Mouse (Mus musculus): ENCODE results near the gene Hif3a. TPM values are rescaled to one million over a fixed set of nuclear protein-coding genes. Genes with fewer than 3 reads are reported as not detected.
A peak's percentile ranks its signal among the peaks of the same experiment; 100 is the strongest.

Hif3a gene
- total and polyA plus RNA-seq, 2 experiments from 2014 or later: 3.4 to 22.1 TPM

- H3K4me3 ChIP-seq (ENCODE audit: low read length): no peak overlapping the region
- peaks cover 13% of the 10 kb centered on the region; the same call in 1 of the 2 replicates for H3K4me1 ChIP-seq (ENCODE audit: insufficient read depth, low read length)
- no peak overlapping the region for H3K9ac ChIP-seq (replicated peaks; ENCODE audit: low read length)
- ATAC-seq (peak; percentile 86), DNase-seq (ENCODE audit: low spot score) (peak; percentile 91)
- 18% methylated on average over 1 of the region's 1 CpGs for WGBS
- H3K27ac ChIP-seq: peak overlapping the region; percentile 66
- no peaks in the 10 kb centered on the region for H3K27me3 ChIP-seq (ENCODE audit: insufficient read depth, low read length)
- H3K4me2 ChIP-seq (ENCODE audit: low read depth, low read length): no peak overlapping the region
- TF ChIP-seq CTCF (IDR thresholded peaks at IDR 0.05; ENCODE audit: low read depth): no peak
- no peaks in the 10 kb centered on the region for H3K9me3 ChIP-seq (ENCODE audit: low read length)
- H3K36me3 ChIP-seq (ENCODE audit: insufficient read depth, low read length): peaks cover 46% of the 10 kb centered on the region
Observed at GRCm38 (mm10) chr7:17017036-17017435, 45.2 kb downstream of the Hif3a start.

DNA sequence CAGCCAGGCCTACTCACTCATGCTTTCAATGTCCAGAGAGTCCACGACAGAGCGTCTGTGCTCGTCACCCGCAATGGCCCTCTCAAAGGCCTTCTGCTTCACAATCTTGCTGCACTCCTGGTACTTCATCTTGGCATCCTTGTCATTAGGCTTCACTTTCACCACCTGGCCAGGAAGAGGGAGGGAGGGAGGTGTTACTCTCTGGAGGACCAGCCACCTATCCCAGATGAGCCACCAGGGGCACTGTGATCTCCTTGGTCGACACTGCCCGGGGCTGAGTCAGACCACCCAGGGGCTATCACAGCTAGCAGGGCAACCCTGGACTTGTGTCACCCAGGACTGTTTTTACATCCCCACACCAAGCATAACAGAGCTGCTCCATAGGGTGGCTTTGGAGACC, 46.8 kb downstream of the Hif3a start:
- WGBS: 74% methylated on average over 6 of the region's 6 CpGs
- TF ChIP-seq CTCF (IDR thresholded peaks at IDR 0.05; ENCODE audit: low read depth): peak; percentile 42

DNA sequence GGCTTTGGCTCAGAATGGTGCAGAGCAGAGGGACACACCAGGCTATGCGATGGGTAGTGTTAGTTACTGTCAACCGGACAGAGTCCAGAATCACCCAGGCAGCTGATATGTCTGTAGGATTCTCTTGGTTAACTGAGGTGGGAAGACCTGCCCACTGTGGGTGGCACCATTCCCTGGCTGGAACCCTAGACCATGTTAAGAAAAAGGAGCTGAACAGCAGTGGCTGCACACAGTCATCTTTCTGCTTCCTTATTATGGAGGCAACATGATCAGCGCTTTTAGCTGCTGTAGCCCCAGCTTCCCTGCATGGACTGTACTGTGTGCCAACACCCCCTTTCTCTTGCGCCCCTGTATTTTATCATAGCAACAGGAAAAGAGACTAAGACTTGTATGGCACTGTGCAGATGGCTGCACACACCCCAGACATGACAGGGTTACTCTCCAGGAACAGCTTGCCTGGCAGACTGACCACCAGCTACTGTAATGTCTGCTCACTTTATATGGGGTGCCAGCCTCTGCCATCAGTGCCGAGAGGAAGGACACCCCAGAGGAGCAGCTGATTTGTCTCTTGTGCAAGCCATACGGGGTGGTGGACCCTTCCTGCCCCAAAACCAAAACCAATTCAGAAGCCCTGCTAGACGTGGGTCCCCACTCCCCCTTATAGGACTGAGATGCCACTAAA, 50.2 kb downstream of the Hif3a start:
- no peaks in the 10 kb centered on the region for H3K9me3 ChIP-seq (ENCODE audit: low read length)
- H3K4me3 ChIP-seq (ENCODE audit: low read length): no peak overlapping the region
- WGBS: 84% methylated on average over 7 of the region's 7 CpGs
- H3K4me1 ChIP-seq (ENCODE audit: insufficient read depth, low read length): peaks cover 6% of the 10 kb centered on the region; the same call in 1 of the 2 replicates
- H3K36me3 ChIP-seq (ENCODE audit: insufficient read depth, low read length): peaks cover 55% of the 10 kb centered on the region; the same call in 1 of the 2 replicates
- no peak for ATAC-seq
- no peak for TF ChIP-seq CTCF (IDR thresholded peaks at IDR 0.05; ENCODE audit: low read depth)
- no peak overlapping the region for H3K4me2 ChIP-seq (ENCODE audit: low read depth, low read length)
- DNase-seq (ENCODE audit: low spot score): no peak
- H3K27me3 ChIP-seq (ENCODE audit: insufficient read depth, low read length): no peaks in the 10 kb centered on the region
- no peak overlapping the region for H3K27ac ChIP-seq
- no peak overlapping the region for H3K9ac ChIP-seq (replicated peaks; ENCODE audit: low read length)

More for the DNA sequence above, 46.8 kb downstream of the Hif3a start:
- H3K9me3 ChIP-seq (ENCODE audit: low read length): no peaks in the 10 kb centered on the region
- no peaks in the 10 kb centered on the region for H3K27me3 ChIP-seq (ENCODE audit: insufficient read depth, low read length)
- peaks cover 33% of the 10 kb centered on the region for H3K36me3 ChIP-seq (ENCODE audit: insufficient read depth, low read length)
- H3K9ac ChIP-seq (replicated peaks; ENCODE audit: low read length): no peak overlapping the region
- peaks cover 13% of the 10 kb centered on the region; the same call in 1 of the 2 replicates for H3K4me1 ChIP-seq (ENCODE audit: insufficient read depth, low read length)
- no peak for ATAC-seq
- no peak for DNase-seq (ENCODE audit: low spot score)
- no peak overlapping the region for H3K4me3 ChIP-seq (ENCODE audit: low read length)
- H3K4me2 ChIP-seq (ENCODE audit: low read depth, low read length): no peak overlapping the region
- H3K27ac ChIP-seq: no peak overlapping the region

- no peaks in the 10 kb centered on the region for H3K9me3 ChIP-seq (ENCODE audit: low read length)
- H3K27me3 ChIP-seq (ENCODE audit: insufficient read depth, low read length): no peaks in the 10 kb centered on the region
- no peak for ATAC-seq
- H3K4me3 ChIP-seq (ENCODE audit: low read length): no peak overlapping the region
- no peak for DNase-seq (ENCODE audit: low spot score)
- H3K27ac ChIP-seq: peak overlapping the region; percentile 26; the same call in 1 of the 2 replicates
- H3K4me1 ChIP-seq (ENCODE audit: insufficient read depth, low read length): no peaks in the 10 kb centered on the region
- H3K9ac ChIP-seq (replicated peaks; ENCODE audit: low read length): no peak overlapping the region
- 79% methylated on average over 5 of the region's 5 CpGs for WGBS
- no peak overlapping the region for H3K4me2 ChIP-seq (ENCODE audit: low read depth, low read length)
- H3K36me3 ChIP-seq (ENCODE audit: insufficient read depth, low read length): peaks cover 69% of the 10 kb centered on the region
- no peak for TF ChIP-seq CTCF (IDR thresholded peaks at IDR 0.05; ENCODE audit: low read depth)
Observed at GRCm38 (mm10) chr7:17010010-17010347, 52.2 kb downstream of the Hif3a start.

DNA sequence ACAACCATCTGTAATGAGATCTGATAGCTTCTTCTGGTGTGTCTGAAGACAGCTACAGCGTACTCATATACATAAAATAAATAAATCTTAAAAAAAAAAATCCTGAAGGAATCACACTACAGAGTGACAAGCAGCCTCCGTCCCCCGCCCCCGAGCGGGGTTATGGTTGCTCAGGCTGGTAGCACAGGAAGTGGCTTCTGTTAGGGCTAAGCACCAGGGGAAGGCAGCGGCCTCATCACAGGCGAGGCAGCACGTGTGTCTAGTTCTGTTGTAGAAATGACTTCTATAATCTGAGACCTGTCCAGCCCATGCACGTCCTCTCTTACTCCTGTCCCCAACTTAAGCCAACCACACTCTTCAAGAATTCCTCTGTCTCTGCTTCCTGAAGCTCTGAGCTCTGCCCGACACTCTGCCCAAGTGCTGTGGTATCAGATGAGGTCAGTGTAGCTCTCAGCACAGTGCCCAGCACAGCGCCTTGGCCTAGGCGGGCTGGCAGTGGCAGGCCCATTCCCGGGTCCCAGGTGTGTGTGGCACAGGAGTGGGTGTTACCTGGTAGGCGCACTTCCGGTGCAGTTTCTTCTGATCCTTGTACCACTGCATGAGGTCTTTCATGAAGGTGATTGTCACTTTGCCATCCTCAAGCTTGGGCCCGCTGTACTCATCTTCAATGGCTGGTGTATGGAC, 52.8 kb downstream of the Hif3a start:
- TF ChIP-seq CTCF (IDR thresholded peaks at IDR 0.05; ENCODE audit: low read depth): no peak
- Histone ChIP-seq H3K4me2 (ENCODE audit: low read depth, low read length) (no peak overlapping the region), H3K9ac (replicated peaks; ENCODE audit: low read length) (no peak overlapping the region), H3K36me3 (ENCODE audit: insufficient read depth, low read length) (peaks cover 71% of the 10 kb centered on the region), H3K4me3 (ENCODE audit: low read length) (no peak overlapping the region), H3K9me3 (ENCODE audit: low read length) (no peaks in the 10 kb centered on the region), H3K27me3 (ENCODE audit: insufficient read depth, low read length) (no peaks in the 10 kb centered on the region), H3K27ac (peak overlapping the region; percentile 26; the same call in 1 of the 2 replicates), H3K4me1 (ENCODE audit: insufficient read depth, low read length) (no peaks in the 10 kb centered on the region)
- 93% methylated on average over 16 of the region's 16 CpGs for WGBS
- DNase-seq (ENCODE audit: low spot score) (no peak), ATAC-seq (no peak)

DNA sequence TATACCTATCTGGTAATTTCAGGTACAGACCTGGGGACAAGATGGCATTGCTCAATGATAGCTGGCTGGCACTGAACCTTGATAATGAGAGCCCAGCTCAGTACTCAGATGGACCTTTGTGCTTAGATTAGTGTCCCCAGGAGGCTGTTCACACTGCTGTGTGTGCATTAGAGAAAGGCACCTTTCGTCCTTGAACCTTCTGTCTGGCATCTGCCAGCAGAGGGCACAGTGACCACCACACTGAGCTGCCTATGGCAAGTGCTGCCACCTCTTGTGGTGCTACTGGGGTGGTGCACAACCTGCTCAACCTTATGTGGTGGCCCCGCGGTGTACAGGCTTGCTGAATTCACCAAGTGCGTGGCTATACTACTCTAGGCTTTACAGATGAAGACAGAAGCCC, 54.9 kb downstream of the Hif3a start:
- Histone ChIP-seq H3K4me1 (ENCODE audit: insufficient read depth, low read length) (no peaks in the 10 kb centered on the region), H3K4me3 (ENCODE audit: low read length) (no peak overlapping the region), H3K4me2 (ENCODE audit: low read depth, low read length) (no peak overlapping the region), H3K9ac (replicated peaks; ENCODE audit: low read length) (no peak overlapping the region), H3K27ac (no peak overlapping the region), H3K27me3 (ENCODE audit: insufficient read depth, low read length) (no peaks in the 10 kb centered on the region), H3K36me3 (ENCODE audit: insufficient read depth, low read length) (peaks cover 62% of the 10 kb centered on the region), H3K9me3 (ENCODE audit: low read length) (no peaks in the 10 kb centered on the region)
- 79% methylated on average over 4 of the region's 4 CpGs for WGBS
- ATAC-seq: peak; percentile 53
- peak; percentile 65 for DNase-seq (ENCODE audit: low spot score)
- TF ChIP-seq CTCF (IDR thresholded peaks at IDR 0.05; ENCODE audit: low read depth): peak; percentile 95

- Histone ChIP-seq H3K27ac (0 out of 2 replicates have a peak overlapping the region, but pooled peaks have one; percentile 0), H3K4me2 (ENCODE audit: low read depth, low read length) (no peak overlapping the region), H3K9me3 (ENCODE audit: low read length) (no peaks in the 10 kb centered on the region), H3K4me3 (ENCODE audit: low read length) (no peak overlapping the region), H3K4me1 (ENCODE audit: insufficient read depth, low read length) (no peaks in the 10 kb centered on the region), H3K36me3 (ENCODE audit: insufficient read depth, low read length) (peaks cover 50% of the 10 kb centered on the region), H3K27me3 (ENCODE audit: insufficient read depth, low read length) (no peaks in the 10 kb centered on the region), H3K9ac (replicated peaks; ENCODE audit: low read length) (no peak overlapping the region)
- ATAC-seq (no peak), DNase-seq (ENCODE audit: low spot score) (no peak)
- WGBS: 83% methylated on average over 7 of the region's 7 CpGs
- no peak for TF ChIP-seq CTCF (IDR thresholded peaks at IDR 0.05; ENCODE audit: low read depth)
Observed at GRCm38 (mm10) chr7:17004716-17005115, 57.5 kb downstream of the Hif3a start.

Measured in hindbrain, postnatal 0 days (tissue).